Mouse (Mus musculus) adipose tissue, adult 10 weeks (tissue): Measurements from ENCODE around the gene Gan. TPM values are rescaled to one million over a fixed set of nuclear protein-coding genes. Genes with fewer than 3 reads are reported as not detected.

Source experiments
- polyA plus RNA-seq: library from polyadenylated mRNA; stranded (reverse); fragments of 350-450 nt; fragmentation: Illumina TruSeq; extraction: RNeasy Lipid Tissue Mini Kit (QIAGEN cat#74804); gene quantifications from one replicate; pipeline ENCODE4 v1.2.3, GENCODE M21; 2014; ENCODE audit warnings: low read depth, low replicate concordance

Gene Gan
- polyA plus RNA-seq = 3.0 TPM

GRCm38 (mm10) chr8:117158135-117158761, at the start of gene Gan:
TSS of gene Gan (plus strand) at chr8:117158135.

GRCm38 (mm10) chr8:117257029-117257820, 99.3 kb downstream of the Gan start, which contains the start of gene Cmip:
TSS of gene Cmip (plus strand) at chr8:117257064.

Other genes with a start within 250 kb of the Gan start
- gene Cmc2, start 236.7 kb upstream of the Gan start, polyA plus RNA-seq = 11.9 TPM
- gene Cenpn, start 236.4 kb upstream of the Gan start, polyA plus RNA-seq = 3.6 TPM
- gene Atmin, start 214.7 kb upstream of the Gan start, polyA plus RNA-seq = 13.3 TPM
- gene 1700030J22Rik, start 179.2 kb upstream of the Gan start, polyA plus RNA-seq = 6.5 TPM
- 110 TPM for gene Gcsh, start 164.6 kb upstream of the Gan start, polyA plus RNA-seq
- 0.16 TPM for gene Pkd1l2, start 75.7 kb upstream of the Gan start, polyA plus RNA-seq
- 0.52 TPM for gene Bco1, start 62.3 kb upstream of the Gan start, polyA plus RNA-seq
- 35.7 TPM for gene Cmip, start 98.9 kb downstream of the Gan start, polyA plus RNA-seq